Mouse (Mus musculus) heart, embryonic 11.5 days (tissue): ENCODE results near the gene Txnl4b. TPM values are rescaled to one million over a fixed set of nuclear protein-coding genes. Genes with fewer than 3 reads are reported as not detected.

Source experiments
- ATAC-seq: fragments of 200-750 bp; cut with Nextera tagmentation; replicated peaks from 2 replicates; pipeline ENCODE4 v1.8.0; 2017; ENCODE audit warnings: moderate library complexity; ENCODE audit not compliant: insufficient number of reproducible peaks, low FRiP score, low TSS enrichment
- H3K27ac ChIP-seq: fragments of 300-500 bp; sonication (generic); 2 replicates; pipeline ENCODE4 v1.5.1; 2014; ENCODE audit warnings: mild to moderate bottlenecking, low read depth, low read length
- H3K27me3 ChIP-seq: fragments of 300-500 bp; sonication (generic); 2 replicates; pipeline ENCODE4 v1.6.1; 2014; ENCODE audit warnings: mild to moderate bottlenecking, low read length, mixed read lengths; ENCODE audit not compliant: control insufficient read depth, insufficient read depth
- H3K36me3 ChIP-seq: fragments of 300-500 bp; sonication (generic); 2 replicates; pipeline ENCODE4 v1.6.1; 2014; ENCODE audit warnings: mild to moderate bottlenecking, low read length, moderate library complexity, mixed read lengths; ENCODE audit not compliant: control insufficient read depth, insufficient read depth
- H3K4me1 ChIP-seq: fragments of 300-500 bp; sonication (generic); 2 replicates; pipeline ENCODE4 v1.6.1; 2014; ENCODE audit warnings: low read length; ENCODE audit not compliant: control insufficient read depth, insufficient read depth
- H3K4me2 ChIP-seq: fragments of 300-500 bp; sonication (generic); 2 replicates; pipeline ENCODE4 v1.6.1; 2014; ENCODE audit warnings: mild to moderate bottlenecking, moderate library complexity
- H3K4me3 ChIP-seq: fragments of 300-500 bp; sonication (generic); 2 replicates; pipeline ENCODE4 v1.5.1; 2014; ENCODE audit warnings: low read depth, low read length
- H3K9ac ChIP-seq: fragments of 300-500 bp; sonication (generic); 2 replicates; pipeline ENCODE4 v1.6.1; 2014; ENCODE audit warnings: mild to moderate bottlenecking, low read depth, low read length, moderate library complexity
- H3K9me3 ChIP-seq: fragments of 300-500 bp; sonication (generic); replicated peaks from 2 replicates; pipeline ENCODE4 v1.6.1; 2016; ENCODE audit warnings: low read length; ENCODE audit not compliant: control insufficient read depth
- WGBS: fragments of 180-500 bp; shearing (Covaris S2); extraction: QIAGEN DNeasy Blood & Tissue Kit; methylation state at CpG from one replicate; pipeline ENCODE4 v1.1.7; 2014; ENCODE audit not compliant: insufficient replicate concordance; 5-methylcytosine and 5-hydroxymethylcytosine counted together
- polyA plus RNA-seq: library from polyadenylated mRNA; unstranded; fragments of >200 nt; fragmentation: Nextera tagmentation; extraction: Ambion mirVana; gene quantifications from 2 replicates; pipeline ENCODE4 v1.2.1, GENCODE M21; 2014

The Txnl4b gene
- polyA plus RNA-seq, 1 experiment from 2014 or later = 19.2 TPM

DNA sequence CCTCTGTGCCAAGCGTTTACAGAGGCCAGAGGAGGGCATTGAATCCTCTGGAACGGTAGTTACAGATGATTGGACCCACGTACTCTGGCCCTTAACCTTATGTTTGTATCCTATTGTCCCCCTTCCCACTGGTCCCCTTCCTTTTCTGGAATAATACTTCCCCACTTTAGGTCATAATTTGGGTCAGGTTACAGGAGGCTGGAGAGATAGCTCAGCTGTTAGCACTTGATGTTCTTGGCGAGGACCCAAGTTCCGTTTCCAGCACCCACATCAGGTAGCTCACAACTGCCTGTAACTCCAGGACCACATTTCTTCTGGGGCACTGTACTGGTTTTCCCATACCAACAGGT is 43.4 kb downstream of the Txnl4b start:
- peak overlapping the region; percentile 92 for H3K27ac ChIP-seq
- H3K4me2 ChIP-seq = peak overlapping the region; percentile 88
- H3K36me3 ChIP-seq = no peaks in the 10 kb centered on the region
- peaks cover 8% of the 10 kb centered on the region for H3K4me1 ChIP-seq
- H3K9ac ChIP-seq = peak overlapping the region; percentile 67; the same call in 1 of the 2 replicates
- no peaks in the 10 kb centered on the region for H3K9me3 ChIP-seq
- H3K4me3 ChIP-seq = peak overlapping the region; percentile 70
- whole genome bisulfite sequencing = 15% methylated on average over 5 of the region's 5 CpGs
- no peaks in the 10 kb centered on the region for H3K27me3 ChIP-seq
- no peak for ATAC-seq

DNA sequence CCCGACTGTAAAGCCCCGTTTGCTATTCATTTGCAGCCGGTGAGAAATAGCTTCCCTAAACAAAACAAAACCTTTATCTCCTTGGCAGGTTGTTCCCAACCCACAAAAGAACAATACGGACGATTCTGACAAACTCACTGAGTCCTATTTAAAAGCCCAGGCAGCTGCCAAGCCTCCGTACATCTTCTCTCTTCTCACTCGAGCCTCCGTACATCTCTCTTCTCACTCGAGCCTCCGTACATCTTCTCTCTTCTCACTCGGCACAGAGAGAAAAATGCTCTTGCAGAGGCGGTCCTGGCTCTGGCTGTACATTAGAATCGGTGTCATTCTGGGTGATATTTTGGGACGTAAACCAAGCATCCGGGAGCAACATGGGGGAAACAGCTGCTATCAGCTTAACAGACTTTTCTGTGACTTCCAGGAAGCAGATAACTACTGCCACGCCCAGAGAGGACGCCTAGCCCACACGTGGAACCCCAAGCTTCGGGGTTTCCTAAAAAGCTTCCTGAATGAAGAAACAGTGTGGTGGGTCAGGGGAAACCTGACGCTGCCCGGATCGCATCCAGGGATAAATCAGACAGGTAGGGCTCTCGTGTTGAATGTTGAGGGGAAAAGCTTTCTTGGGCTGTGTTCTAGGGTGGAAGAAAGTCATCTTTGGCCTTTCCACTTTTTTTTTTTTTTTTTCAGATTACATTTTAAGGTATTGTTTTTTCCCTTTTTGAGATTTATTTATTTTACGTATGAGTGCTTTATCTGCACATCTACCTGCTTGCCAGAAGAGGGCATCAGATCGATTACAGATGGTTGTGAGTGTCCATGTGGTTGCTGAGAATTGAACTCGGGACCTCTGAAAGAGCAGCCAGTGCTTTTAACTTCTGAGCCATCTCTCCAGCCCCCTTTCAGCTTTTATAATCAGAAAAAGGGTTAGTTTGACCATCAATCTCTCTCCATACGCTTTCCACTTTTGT is 48.8 kb downstream of the Txnl4b start, which contains the start of gene Pkd1l3:
Gene Pkd1l3 (plus strand): TSS at position 275 of the 968 bp plus-strand sequence.
- peak within 1 kb of the TSS; percentile 2; the same call in 1 of the 2 replicates for H3K4me3 ChIP-seq
- no peaks in the 10 kb centered on the region for H3K27me3 ChIP-seq
- no peak within 1 kb of the TSS for H3K9ac ChIP-seq

DNA sequence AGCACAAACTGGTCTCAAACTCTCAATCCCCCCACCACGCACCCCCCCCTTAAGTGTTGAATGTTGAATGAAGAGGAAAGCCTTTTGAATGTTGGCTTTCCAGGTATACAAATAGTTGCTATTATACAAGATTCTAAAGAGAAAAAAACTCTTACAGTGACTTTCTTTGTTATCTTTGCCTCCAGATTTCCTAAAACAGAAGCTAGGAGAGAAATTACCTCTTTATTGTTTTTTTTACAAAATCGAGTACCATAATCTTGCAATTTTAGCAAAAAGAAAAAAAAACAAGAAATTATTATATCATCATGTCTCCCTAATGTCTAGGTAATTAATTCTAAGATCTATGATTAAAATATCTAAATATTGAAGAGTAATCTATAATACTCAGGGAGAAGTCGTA is 49.9 kb downstream of the Txnl4b start:
- no peaks in the 10 kb centered on the region for H3K9me3 ChIP-seq
- 70% methylated on average over 3 of the region's 3 CpGs for whole genome bisulfite sequencing
- no peaks in the 10 kb centered on the region for H3K27me3 ChIP-seq
- no peak for ATAC-seq
- no peaks in the 10 kb centered on the region for H3K4me1 ChIP-seq
- H3K4me3 ChIP-seq = no peak overlapping the region
- H3K9ac ChIP-seq = no peak overlapping the region
- H3K4me2 ChIP-seq = no peak overlapping the region
- no peaks in the 10 kb centered on the region for H3K36me3 ChIP-seq
- H3K27ac ChIP-seq = no peak overlapping the region

More for the DNA sequence above, 48.8 kb downstream of the Txnl4b start, which contains the start of gene Pkd1l3:
- H3K36me3 ChIP-seq = no peaks in the 10 kb centered on the region
- H3K4me2 ChIP-seq = peak within 1 kb of the TSS; percentile 34
- 43% methylated on average over 27 of the region's 27 CpGs for WGBS
- no peak within 1 kb of the TSS for H3K27ac ChIP-seq
- ATAC-seq = no peak
- no peaks in the 10 kb centered on the region for H3K4me1 ChIP-seq
- no peaks in the 10 kb centered on the region for H3K9me3 ChIP-seq

Other genes starting within 250 kb of the Txnl4b start
- 0.10 and 0.28 TPM in 2 replicates for gene Pmfbp1, start 71.9 kb upstream of the Txnl4b start, polyA plus RNA-seq
- 12.1 and 15.2 TPM in 2 replicates for gene Dhx38, start within 50 bp of the Txnl4b start, polyA plus RNA-seq
- gene Hp, start 13.3 kb downstream of the Txnl4b start, polyA plus RNA-seq = 0.54 and 0.74 TPM in 2 replicates
- gene Dhodh, start 42.8 kb downstream of the Txnl4b start, polyA plus RNA-seq = 32.2 and 36.0 TPM in 2 replicates
- 0.34 and 0.41 TPM in 2 replicates for gene Pkd1l3, start 48.6 kb downstream of the Txnl4b start, polyA plus RNA-seq
- gene Ist1, start 127.4 kb downstream of the Txnl4b start, polyA plus RNA-seq = 89.6 and 106 TPM in 2 replicates
- 17.0 and 19.6 TPM in 2 replicates for gene Zfp821, start 139.7 kb downstream of the Txnl4b start, polyA plus RNA-seq
- 5.4 and 5.5 TPM in 2 replicates for gene Atxn1l, start 171.8 kb downstream of the Txnl4b start, polyA plus RNA-seq
- gene Ap1g1, start 212.7 kb downstream of the Txnl4b start, polyA plus RNA-seq = 22.1 and 35.4 TPM in 2 replicates